Mouse (Mus musculus): ENCODE measurements around the gene Gtf3c3. TPM values are rescaled to one million over a fixed set of nuclear protein-coding genes. Genes with fewer than 3 reads are reported as not detected.

The Gtf3c3 gene
- 1 to 10 TPM; 6.0 to 7.2 TPM for total RNA-seq (2023)

DNA sequence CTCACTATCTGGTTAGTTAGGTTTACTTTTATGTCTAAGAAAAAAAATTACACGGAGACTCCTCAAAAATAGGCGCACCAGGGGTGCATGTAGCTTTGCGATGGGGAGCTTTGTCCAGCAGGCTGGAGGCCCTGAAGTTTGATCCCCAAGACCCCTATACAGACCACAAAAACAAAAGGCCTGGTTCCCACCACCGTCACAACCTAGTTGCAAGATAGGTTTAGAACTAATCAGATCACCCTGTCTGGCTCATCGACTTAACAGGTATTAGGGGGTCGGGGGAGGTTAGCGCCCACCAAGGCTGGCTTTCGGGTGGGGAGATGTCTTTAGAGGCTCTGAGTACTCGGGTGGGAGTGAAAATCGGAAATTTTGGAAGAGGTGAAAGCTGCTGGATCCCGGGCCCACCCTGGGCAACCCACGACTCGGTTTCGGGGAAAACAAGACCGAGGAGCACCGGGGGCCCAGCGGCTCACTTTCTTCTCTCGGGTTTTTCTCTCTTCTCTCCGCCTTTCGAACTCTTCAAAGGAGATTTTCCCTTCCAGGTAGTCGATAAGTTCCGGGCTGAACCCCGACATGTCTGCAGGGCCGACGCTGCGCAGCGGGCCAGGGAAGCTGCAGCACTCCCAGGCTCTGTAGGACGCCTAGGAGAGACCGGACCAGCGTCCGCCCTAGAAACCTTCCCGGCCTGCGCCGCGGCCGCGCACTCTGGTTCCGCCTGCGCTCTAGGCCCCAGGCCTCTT is at the start of gene Gtf3c3:
TSS of gene Gtf3c3 (minus strand) at position 632 of the 740 bp plus-strand sequence.

Other genes with a start within 250 kb of the Gtf3c3 start
- gene Hecw2, start 243.8 kb downstream of the Gtf3c3 start, total RNA-seq (2023) = under 1 TPM in 1 of 2 experiments, not detected in 1; 0.22 TPM
- gene Ccdc150, start 188.3 kb downstream of the Gtf3c3 start, total RNA-seq (2023) = under 1 TPM; 0.22 to 0.33 TPM
- gene Pgap1, start 118.7 kb upstream of the Gtf3c3 start, total RNA-seq (2023) = 1 to 10 TPM; 5.0 to 7.9 TPM